Mouse (Mus musculus) cerebellum, adult 2 months (tissue): ENCODE measurements around the gene Cnot1. TPM values are rescaled to one million over a fixed set of nuclear protein-coding genes. Genes with fewer than 3 reads are reported as not detected.
"Not testable (repeated sequence)": the region's sequence is repeated elsewhere in the genome, so short reads cannot be mapped to it uniquely, and the experiment has no call there.

Experiments
- DNase-seq, 2 experiments: peaks; one replicate each; pipeline ENCODE4 v3.0.0; 2021
- H3K27ac ChIP-seq: fragments of 200-500 bp; 2 replicates; pipeline ENCODE4 v1.5.1; 2012; ENCODE audit warnings: low read length, control low read depth, inconsistent platforms; ENCODE audit not compliant: insufficient read depth
- H3K27me3 ChIP-seq: fragments of 200-500 bp; 2 replicates; pipeline ENCODE4 v1.6.1; 2012; ENCODE audit warnings: inconsistent platforms, mild to moderate bottlenecking, low read length, moderate library complexity; ENCODE audit not compliant: control insufficient read depth, insufficient read depth
- H3K4me1 ChIP-seq: fragments of 200-500 bp; 2 replicates; pipeline ENCODE4 v1.6.1; 2011; ENCODE audit warnings: low read length; ENCODE audit not compliant: control insufficient read depth, insufficient read depth
- H3K4me3 ChIP-seq: fragments of 200-500 bp; replicated peaks from 2 replicates; pipeline ENCODE3; 2011; ENCODE audit warnings: mild to moderate bottlenecking, low read depth, low read length, control low read depth; ENCODE audit not compliant: insufficient read depth
- CTCF ChIP-seq: fragments of 200-500 bp; IDR thresholded peaks from 2 replicates; pipeline ENCODE4 v1.5.1; 2011; ENCODE audit warnings: low read depth, mild to moderate bottlenecking, control low read depth, low read length, moderate library complexity, borderline replicate concordance; ENCODE audit not compliant: insufficient read depth
- POLR2A ChIP-seq: fragments of 200-500 bp; IDR thresholded peaks from 2 replicates; pipeline ENCODE4 v1.6.1; 2011; ENCODE audit warnings: low read length, control low read depth, borderline replicate concordance; ENCODE audit not compliant: insufficient read depth
- WGBS: fragments of 180-500 bp; shearing (Covaris S2); methylation state at CpG from one replicate; pipeline ENCODE4 v1.1.7; 2018; 5-methylcytosine and 5-hydroxymethylcytosine counted together
- polyA plus RNA-seq: library from polyadenylated mRNA; depleted of rRNA; stranded (reverse); fragments of >200 nt; gene quantifications from 2 replicates; pipeline ENCODE4 v1.2.3, GENCODE M21; 2012

Cnot1 gene
- polyA plus RNA-seq, 1 experiment = 64.8 TPM

- Histone ChIP-seq H3K27me3 (no peaks in the 10 kb centered on the region), H3K27ac (no peak overlapping the region), H3K4me1 (no peaks in the 10 kb centered on the region), H3K4me3 (no peak overlapping the region)
- TF ChIP-seq CTCF = no peak
- no peak for TF ChIP-seq POLR2A
- no peak for DNase-seq
- WGBS = 82% methylated on average over 3 of the region's 3 CpGs
These were observed 22.9 kb upstream of the Cnot1 start for GRCm38 (mm10) chr8:95830144-95830543.

GRCm38 (mm10) chr8:95825162-95825561, 17.9 kb upstream of the Cnot1 start, which contains the start of gene Sap18b:
Gene Sap18b (plus strand): TSS chr8:95825346.
- not testable (repeated sequence) for H3K27ac ChIP-seq, H3K27me3 ChIP-seq, H3K4me3 ChIP-seq, DNase-seq, H3K4me1 ChIP-seq
- WGBS = 60% methylated on average over 25 of the region's 25 CpGs

DNA sequence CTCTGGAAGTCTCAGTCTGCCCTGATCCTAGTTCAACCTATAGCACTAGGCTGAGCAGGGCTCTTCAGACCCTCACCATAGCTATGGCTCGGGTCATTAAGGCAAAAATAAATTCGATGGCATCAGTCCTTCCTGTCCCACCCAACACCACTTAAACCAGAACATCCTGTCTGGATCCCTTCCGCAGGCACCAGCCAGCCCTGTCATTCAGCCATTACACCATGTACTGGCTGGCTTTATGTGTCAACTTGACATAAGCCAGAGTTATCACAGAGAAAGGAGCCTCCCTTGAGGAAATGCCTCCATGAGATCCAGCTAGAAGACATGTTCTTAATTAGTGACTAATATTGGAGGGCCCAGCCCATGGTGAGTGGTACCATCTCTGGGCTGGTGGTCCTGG, 15.4 kb upstream of the Cnot1 start:
- no peak overlapping the region for H3K27ac ChIP-seq
- TF ChIP-seq CTCF (no peak), POLR2A (no peak)
- no peaks in the 10 kb centered on the region for H3K4me1 ChIP-seq
- H3K27me3 ChIP-seq = no peaks in the 10 kb centered on the region
- no peak for DNase-seq
- WGBS = 73% methylated on average over 3 of the region's 3 CpGs
- H3K4me3 ChIP-seq = no peak overlapping the region

DNA sequence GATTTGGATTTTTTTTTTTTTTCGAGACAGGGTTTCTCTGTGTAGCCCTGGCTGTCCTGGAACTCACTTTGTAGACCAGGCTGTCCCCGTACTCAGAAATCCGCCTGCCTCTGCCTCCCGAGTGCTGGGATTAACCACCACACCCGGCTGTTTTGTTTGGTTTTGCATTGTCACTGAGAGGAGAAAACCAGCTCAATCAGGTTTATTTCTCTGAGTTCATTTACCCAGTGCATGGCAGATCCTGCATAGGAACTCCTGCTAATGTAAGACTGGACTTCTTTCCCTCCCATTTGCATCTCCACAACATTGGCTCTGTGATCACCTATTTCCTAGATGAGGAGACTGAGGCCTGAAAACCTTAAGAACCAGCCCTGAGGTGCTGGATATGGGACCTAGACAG, 14.8 kb upstream of the Cnot1 start:
- H3K4me3 ChIP-seq = no peak overlapping the region
- no peaks in the 10 kb centered on the region for H3K4me1 ChIP-seq
- DNase-seq = no peak
- TF ChIP-seq CTCF (no peak), POLR2A (no peak)
- H3K27ac ChIP-seq = no peak overlapping the region
- 81% methylated on average over 5 of the region's 5 CpGs for WGBS
- no peaks in the 10 kb centered on the region for H3K27me3 ChIP-seq

- WGBS = 93% methylated on average over 6 of the region's 6 CpGs
- no peak for DNase-seq
These were observed 14.0 kb upstream of the Cnot1 start for GRCm38 (mm10) chr8:95821266-95821665.

GRCm38 (mm10) chr8:95818211-95818610, 10.9 kb upstream of the Cnot1 start:
- 34% methylated on average over 1 of the region's 1 CpGs for WGBS
- H3K4me3 ChIP-seq = no peak overlapping the region
- no peak overlapping the region for H3K27ac ChIP-seq
- no peak for TF ChIP-seq POLR2A
- TF ChIP-seq CTCF = no peak
- no peak for DNase-seq
- no peaks in the 10 kb centered on the region for H3K4me1 ChIP-seq
- no peaks in the 10 kb centered on the region for H3K27me3 ChIP-seq

More at GRCm38 (mm10) chr8:95821266-95821665, 14.0 kb upstream of the Cnot1 start:
- Histone ChIP-seq H3K4me3 (no peak overlapping the region), H3K4me1 (no peaks in the 10 kb centered on the region), H3K27me3 (no peaks in the 10 kb centered on the region), H3K27ac (no peak overlapping the region)
- no peak for TF ChIP-seq POLR2A

- TF ChIP-seq POLR2A (no peak), CTCF (no peak)
- DNase-seq = no peak
- 67% methylated on average over 3 of the region's 3 CpGs for WGBS
- Histone ChIP-seq H3K27ac (no peak overlapping the region), H3K4me3 (no peak overlapping the region), H3K27me3 (no peaks in the 10 kb centered on the region), H3K4me1 (no peaks in the 10 kb centered on the region)
These were observed 10.3 kb upstream of the Cnot1 start for GRCm38 (mm10) chr8:95817597-95817996.

- Histone ChIP-seq H3K4me3 (no peak overlapping the region), H3K4me1 (no peaks in the 10 kb centered on the region), H3K27me3 (no peaks in the 10 kb centered on the region), H3K27ac (no peak overlapping the region)
- DNase-seq = no peak
- WGBS = 64% methylated on average over 6 of the region's 6 CpGs
- TF ChIP-seq CTCF (no peak), POLR2A (no peak)
These were observed 8.9 kb upstream of the Cnot1 start for GRCm38 (mm10) chr8:95816044-95816708.

GRCm38 (mm10) chr8:95810184-95810591, 2.9 kb upstream of the Cnot1 start:
- Histone ChIP-seq H3K4me1 (peaks cover 4% of the 10 kb centered on the region; the same call in 1 of the 2 replicates), H3K4me3 (no peak overlapping the region), H3K27me3 (no peaks in the 10 kb centered on the region), H3K27ac (no peak overlapping the region)
- WGBS = 49% methylated on average over 3 of the region's 3 CpGs
- DNase-seq = no peak
- TF ChIP-seq POLR2A (no peak), CTCF (no peak)
